Mouse (Mus musculus): ENCODE results near the gene Kctd21. TPM values are rescaled to one million over a fixed set of nuclear protein-coding genes. Genes with fewer than 3 reads are reported as not detected.

Gene Kctd21
- polyA plus RNA-seq, 1 experiment from 2014 or later: 1.4 TPM

DNA sequence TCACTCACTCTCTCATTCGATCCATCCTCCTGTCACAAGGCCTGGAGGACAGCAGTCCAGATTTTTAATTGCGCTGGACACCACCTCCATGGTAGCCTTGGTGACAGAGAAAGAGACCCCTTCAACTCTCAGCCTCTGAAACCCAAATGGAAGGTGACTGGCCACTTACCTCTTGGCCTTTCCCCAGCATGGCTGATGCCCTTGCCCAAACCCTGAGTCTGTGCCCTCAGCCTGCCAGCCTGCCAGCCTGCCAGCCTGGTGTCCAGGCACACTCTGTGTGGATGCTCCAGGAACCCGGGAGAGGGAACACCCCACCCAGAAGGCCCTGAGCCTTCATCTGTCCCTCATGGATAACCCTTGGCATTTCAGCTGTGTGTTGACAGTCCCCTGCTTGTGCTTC is 2.5 kb upstream of the Kctd21 start:
- peaks cover 13% of the 10 kb centered on the region for H3K4me1 ChIP-seq (ENCODE audit: control insufficient read depth, low read depth, low read length)
- no peak for ATAC-seq (ENCODE audit: low read depth)
- no peaks in the 10 kb centered on the region for H3K9me3 ChIP-seq (replicated peaks; ENCODE audit: control insufficient read depth, low read length)
- H3K36me3 ChIP-seq (ENCODE audit: control insufficient read depth, insufficient read depth): no peaks in the 10 kb centered on the region
- H3K27ac ChIP-seq (ENCODE audit: low read length): no peak overlapping the region
- H3K27me3 ChIP-seq (ENCODE audit: control insufficient read depth, insufficient read depth, low read depth, low read length): peaks cover 22% of the 10 kb centered on the region
- H3K4me3 ChIP-seq (ENCODE audit: low read depth, low read length): no peak overlapping the region
- no peak overlapping the region for H3K9ac ChIP-seq (ENCODE audit: low read depth, low read length)
- WGBS (ENCODE audit: insufficient replicate concordance): 69% methylated on average over 3 of the region's 3 CpGs
- no peak overlapping the region for H3K4me2 ChIP-seq (ENCODE audit: low read depth, low read length)

DNA sequence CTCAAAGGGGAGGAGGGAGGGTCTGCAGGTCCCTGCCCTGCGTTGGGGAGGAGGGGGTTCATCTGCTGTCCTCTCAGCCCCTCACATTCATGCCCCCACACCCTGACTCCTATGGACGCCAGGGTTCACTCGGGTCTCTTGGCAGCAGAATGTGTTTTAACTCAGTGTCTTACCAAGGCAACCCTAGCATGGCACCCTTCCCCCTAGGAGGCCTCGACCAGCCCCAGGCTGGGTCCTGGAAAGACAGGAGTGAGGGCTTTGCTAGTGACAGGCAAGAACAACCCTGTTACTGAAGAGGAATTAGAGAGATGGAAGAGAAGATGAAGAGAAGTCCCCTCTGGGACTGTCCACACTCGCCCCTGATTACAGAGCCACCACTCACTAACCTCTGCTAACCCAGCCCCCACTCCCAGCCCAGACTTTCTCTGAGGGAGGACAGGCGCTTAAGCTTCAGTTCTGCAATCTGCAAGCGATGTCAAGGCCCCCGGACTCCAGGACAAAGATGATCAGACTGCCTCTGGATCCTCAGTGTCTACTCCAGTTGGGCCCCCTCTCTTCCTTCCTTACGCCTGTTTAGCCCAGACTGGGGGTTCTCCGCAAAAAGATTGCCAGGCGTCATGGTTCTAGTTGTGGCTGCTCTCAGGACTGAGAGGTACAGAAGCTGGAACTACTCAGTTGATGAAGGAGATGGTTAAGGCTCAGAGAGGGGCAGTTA is 1.0 kb upstream of the Kctd21 start:
- ATAC-seq (ENCODE audit: low read depth): no peak
- H3K9ac ChIP-seq (ENCODE audit: low read depth, low read length): no peak overlapping the region
- H3K27ac ChIP-seq (ENCODE audit: low read length): no peak overlapping the region
- H3K4me3 ChIP-seq (ENCODE audit: low read depth, low read length): peak overlapping the region; percentile 82
- H3K9me3 ChIP-seq (replicated peaks; ENCODE audit: control insufficient read depth, low read length): no peaks in the 10 kb centered on the region
- no peaks in the 10 kb centered on the region for H3K36me3 ChIP-seq (ENCODE audit: control insufficient read depth, insufficient read depth)
- peaks cover 13% of the 10 kb centered on the region for H3K4me1 ChIP-seq (ENCODE audit: control insufficient read depth, low read depth, low read length)
- peak overlapping the region; percentile 91; the same call in 1 of the 2 replicates for H3K4me2 ChIP-seq (ENCODE audit: low read depth, low read length)
- 50% methylated on average over 11 of the region's 11 CpGs for WGBS (ENCODE audit: insufficient replicate concordance)
- H3K27me3 ChIP-seq (ENCODE audit: control insufficient read depth, insufficient read depth, low read depth, low read length): peaks cover 8% of the 10 kb centered on the region

DNA sequence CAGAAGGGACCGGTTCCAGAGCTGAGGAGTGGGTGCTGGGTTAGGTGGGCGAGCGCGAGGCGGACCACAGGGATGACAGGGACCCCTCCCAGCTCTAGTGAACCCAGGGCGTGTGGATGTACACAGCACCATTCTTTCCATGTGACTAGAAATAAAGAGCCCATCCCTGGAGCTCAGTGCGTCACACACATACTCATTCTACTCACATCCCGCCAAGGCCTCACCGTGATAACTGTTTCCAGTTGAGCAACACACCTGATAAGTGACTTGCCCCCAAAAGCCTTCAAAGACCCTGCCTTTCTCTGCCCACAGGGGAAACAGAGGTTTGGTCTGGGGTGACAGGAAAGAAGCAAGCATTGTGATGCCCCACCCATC is 527 bp downstream of the Kctd21 start:
- Histone ChIP-seq H3K9me3 (replicated peaks; ENCODE audit: control insufficient read depth, low read length) (no peaks in the 10 kb centered on the region), H3K4me3 (ENCODE audit: low read depth, low read length) (peak overlapping the region; percentile 82), H3K9ac (ENCODE audit: low read depth, low read length) (peak overlapping the region; percentile 71), H3K4me1 (ENCODE audit: control insufficient read depth, low read depth, low read length) (peaks cover 13% of the 10 kb centered on the region), H3K36me3 (ENCODE audit: control insufficient read depth, insufficient read depth) (no peaks in the 10 kb centered on the region), H3K27me3 (ENCODE audit: control insufficient read depth, insufficient read depth, low read depth, low read length) (no peaks in the 10 kb centered on the region), H3K27ac (ENCODE audit: low read length) (no peak overlapping the region), H3K4me2 (ENCODE audit: low read depth, low read length) (peak overlapping the region; percentile 91)
- no peak for ATAC-seq (ENCODE audit: low read depth)
- 5% methylated on average over 9 of the region's 9 CpGs for WGBS (ENCODE audit: insufficient replicate concordance)

DNA sequence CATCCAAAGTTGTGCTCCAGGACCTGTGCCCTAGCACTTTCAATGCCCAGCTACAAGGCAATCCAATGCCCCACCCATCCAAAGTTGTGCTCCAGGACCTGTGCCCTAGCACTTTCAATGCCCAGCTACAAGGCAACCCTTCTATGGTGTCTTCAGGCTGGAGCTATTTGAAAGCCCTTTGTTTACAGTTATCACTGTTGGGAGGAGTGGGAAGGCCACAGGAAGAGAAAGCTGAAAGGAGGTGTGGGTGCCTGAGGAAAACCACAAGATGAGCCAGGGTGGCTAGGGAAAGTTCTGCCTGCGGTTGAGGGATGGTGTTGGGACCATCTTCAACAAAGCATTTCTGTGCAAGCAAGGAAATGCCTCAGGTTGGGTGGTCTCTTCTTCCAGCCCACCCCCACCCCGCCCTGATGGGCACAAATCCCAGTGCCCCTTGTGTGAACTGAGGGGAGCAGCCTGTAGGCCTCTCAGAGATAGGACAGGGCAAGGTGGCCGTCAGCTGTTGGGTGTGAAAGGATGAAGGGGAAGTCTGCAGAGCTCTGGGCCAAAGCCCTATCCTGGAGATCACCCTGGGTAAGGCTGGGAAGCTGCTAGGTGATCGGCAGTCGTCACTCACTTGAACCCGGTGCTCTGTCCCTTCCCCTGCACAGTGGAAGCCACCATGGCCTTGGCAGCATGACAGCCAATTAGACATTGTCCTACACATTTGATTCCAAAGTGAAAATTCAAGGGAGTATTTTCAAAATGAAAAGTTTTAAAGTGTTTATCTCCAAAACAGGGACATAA is 1.2 kb downstream of the Kctd21 start:
- no peaks in the 10 kb centered on the region for H3K36me3 ChIP-seq (ENCODE audit: control insufficient read depth, insufficient read depth)
- no peak overlapping the region for H3K9ac ChIP-seq (ENCODE audit: low read depth, low read length)
- no peak overlapping the region for H3K27ac ChIP-seq (ENCODE audit: low read length)
- H3K9me3 ChIP-seq (replicated peaks; ENCODE audit: control insufficient read depth, low read length): no peaks in the 10 kb centered on the region
- no peak overlapping the region for H3K4me3 ChIP-seq (ENCODE audit: low read depth, low read length)
- no peak for ATAC-seq (ENCODE audit: low read depth)
- H3K27me3 ChIP-seq (ENCODE audit: control insufficient read depth, insufficient read depth, low read depth, low read length): no peaks in the 10 kb centered on the region
- peaks cover 13% of the 10 kb centered on the region for H3K4me1 ChIP-seq (ENCODE audit: control insufficient read depth, low read depth, low read length)
- H3K4me2 ChIP-seq (ENCODE audit: low read depth, low read length): peak overlapping the region; percentile 91; the same call in 1 of the 2 replicates
- 55% methylated on average over 6 of the region's 6 CpGs for WGBS (ENCODE audit: insufficient replicate concordance)

DNA sequence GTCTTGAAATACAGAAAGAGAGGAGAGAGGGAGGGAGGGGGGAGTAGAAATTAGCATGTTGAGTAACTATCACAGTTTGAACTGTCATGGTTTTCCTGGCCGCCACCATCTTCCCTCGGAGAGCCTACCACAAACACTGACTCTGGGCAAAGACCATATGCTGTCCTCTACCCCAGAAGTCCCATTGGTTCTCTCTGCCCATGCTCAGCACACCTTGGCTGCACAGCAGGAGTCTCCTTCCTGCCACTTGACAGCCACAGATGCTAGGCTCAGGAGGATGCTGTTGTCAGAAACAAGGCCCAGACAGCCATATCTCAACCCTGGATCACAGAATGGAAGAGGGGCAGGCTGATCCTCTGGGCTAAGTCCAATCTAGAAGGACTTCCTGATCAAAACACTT is 2.3 kb downstream of the Kctd21 start:
- H3K4me2 ChIP-seq (ENCODE audit: low read depth, low read length): no peak overlapping the region
- peaks cover 13% of the 10 kb centered on the region for H3K4me1 ChIP-seq (ENCODE audit: control insufficient read depth, low read depth, low read length)
- no peak overlapping the region for H3K4me3 ChIP-seq (ENCODE audit: low read depth, low read length)
- H3K27ac ChIP-seq (ENCODE audit: low read length): no peak overlapping the region
- H3K9ac ChIP-seq (ENCODE audit: low read depth, low read length): no peak overlapping the region
- H3K27me3 ChIP-seq (ENCODE audit: control insufficient read depth, insufficient read depth, low read depth, low read length): no peaks in the 10 kb centered on the region
- H3K9me3 ChIP-seq (replicated peaks; ENCODE audit: control insufficient read depth, low read length): no peaks in the 10 kb centered on the region
- H3K36me3 ChIP-seq (ENCODE audit: control insufficient read depth, insufficient read depth): no peaks in the 10 kb centered on the region
- WGBS (ENCODE audit: insufficient replicate concordance): 62% methylated on average over 2 of the region's 2 CpGs
- no peak for ATAC-seq (ENCODE audit: low read depth)

DNA sequence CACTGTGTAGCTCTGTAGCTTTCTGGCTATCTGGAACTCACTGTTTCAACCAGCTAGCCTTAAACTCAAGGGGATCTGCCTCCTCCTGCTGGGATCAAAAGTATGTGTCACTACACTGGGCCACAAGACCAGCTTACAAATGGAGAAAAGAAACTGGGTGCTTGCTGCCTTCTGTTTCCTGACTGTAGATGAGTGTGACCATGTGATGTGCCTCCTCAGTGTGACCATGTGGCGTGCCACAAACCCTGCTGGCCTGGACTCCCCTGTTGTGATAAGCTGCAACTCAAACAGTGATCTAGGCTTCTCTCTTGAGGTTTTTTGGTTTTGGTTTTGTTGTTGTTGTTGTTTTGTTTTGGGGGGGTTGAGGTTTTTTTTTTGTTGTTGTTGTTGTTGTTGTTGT is 4.6 kb downstream of the Kctd21 start:
- H3K4me2 ChIP-seq (ENCODE audit: low read depth, low read length): no peak overlapping the region
- no peaks in the 10 kb centered on the region for H3K9me3 ChIP-seq (replicated peaks; ENCODE audit: control insufficient read depth, low read length)
- H3K4me3 ChIP-seq (ENCODE audit: low read depth, low read length): no peak overlapping the region
- ATAC-seq (ENCODE audit: low read depth): no peak
- H3K27ac ChIP-seq (ENCODE audit: low read length): no peak overlapping the region
- WGBS (ENCODE audit: insufficient replicate concordance): 39% methylated on average over 1 of the region's 1 CpGs
- peaks cover 14% of the 10 kb centered on the region for H3K4me1 ChIP-seq (ENCODE audit: control insufficient read depth, low read depth, low read length)
- H3K36me3 ChIP-seq (ENCODE audit: control insufficient read depth, insufficient read depth): no peaks in the 10 kb centered on the region
- H3K27me3 ChIP-seq (ENCODE audit: control insufficient read depth, insufficient read depth, low read depth, low read length): no peaks in the 10 kb centered on the region
- no peak overlapping the region for H3K9ac ChIP-seq (ENCODE audit: low read depth, low read length)

DNA sequence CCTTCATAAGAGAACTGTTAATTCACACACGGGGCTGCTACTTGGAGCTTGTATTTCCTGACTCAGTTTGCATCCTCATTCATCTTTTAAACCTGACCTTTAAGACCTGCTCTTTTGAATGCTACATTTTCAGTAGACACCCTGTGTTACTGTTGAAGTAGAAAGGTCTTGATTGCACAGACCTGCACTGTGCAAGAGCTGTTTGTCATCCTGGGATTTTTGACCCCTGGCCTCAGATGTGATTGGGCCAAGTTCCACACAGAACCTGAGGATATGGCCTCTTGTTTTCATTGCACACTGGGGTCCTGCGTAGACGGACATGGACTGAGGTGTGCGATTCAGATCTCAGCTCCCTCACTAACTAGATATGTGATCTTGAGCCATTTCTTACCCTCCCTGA is 6.5 kb downstream of the Kctd21 start:
- no peaks in the 10 kb centered on the region for H3K9me3 ChIP-seq (replicated peaks; ENCODE audit: control insufficient read depth, low read length)
- 54% methylated on average over 4 of the region's 4 CpGs for WGBS (ENCODE audit: insufficient replicate concordance)
- no peak overlapping the region for H3K4me3 ChIP-seq (ENCODE audit: low read depth, low read length)
- no peak overlapping the region for H3K9ac ChIP-seq (ENCODE audit: low read depth, low read length)
- H3K4me2 ChIP-seq (ENCODE audit: low read depth, low read length): no peak overlapping the region
- no peak overlapping the region for H3K27ac ChIP-seq (ENCODE audit: low read length)
- no peaks in the 10 kb centered on the region for H3K36me3 ChIP-seq (ENCODE audit: control insufficient read depth, insufficient read depth)
- no peaks in the 10 kb centered on the region for H3K27me3 ChIP-seq (ENCODE audit: control insufficient read depth, insufficient read depth, low read depth, low read length)
- peaks cover 6% of the 10 kb centered on the region for H3K4me1 ChIP-seq (ENCODE audit: control insufficient read depth, low read depth, low read length)
- ATAC-seq (ENCODE audit: low read depth): peak; percentile 80

DNA sequence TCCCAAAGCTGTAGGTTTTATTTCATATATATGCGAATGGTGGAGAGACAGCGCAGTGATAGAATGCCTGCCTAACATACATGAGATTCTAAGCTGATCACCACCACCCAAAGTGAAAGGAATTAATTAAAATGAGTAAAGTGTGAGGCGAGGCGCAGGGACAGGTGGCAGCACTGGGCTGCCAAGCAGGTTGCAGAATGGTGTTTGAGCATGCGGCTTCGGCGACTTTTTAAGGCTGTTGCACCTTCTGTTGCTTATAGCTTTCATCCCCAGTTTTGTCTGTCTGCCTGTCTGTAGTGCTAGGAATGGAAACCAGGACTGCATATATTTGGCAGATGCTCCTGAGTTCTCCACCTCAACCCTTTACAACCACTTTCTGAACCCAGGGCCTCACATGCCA is 7.5 kb downstream of the Kctd21 start:
- ATAC-seq (ENCODE audit: low read depth): no peak
- 82% methylated on average over 7 of the region's 7 CpGs for WGBS (ENCODE audit: insufficient replicate concordance)

More for the DNA sequence above, 7.5 kb downstream of the Kctd21 start:
- Histone ChIP-seq H3K27me3 (ENCODE audit: control insufficient read depth, insufficient read depth, low read depth, low read length) (no peaks in the 10 kb centered on the region), H3K4me1 (ENCODE audit: control insufficient read depth, low read depth, low read length) (peaks cover 6% of the 10 kb centered on the region), H3K36me3 (ENCODE audit: control insufficient read depth, insufficient read depth) (no peaks in the 10 kb centered on the region), H3K4me2 (ENCODE audit: low read depth, low read length) (no peak overlapping the region), H3K9ac (ENCODE audit: low read depth, low read length) (no peak overlapping the region), H3K9me3 (replicated peaks; ENCODE audit: control insufficient read depth, low read length) (no peaks in the 10 kb centered on the region), H3K4me3 (ENCODE audit: low read depth, low read length) (no peak overlapping the region), H3K27ac (ENCODE audit: low read length) (no peak overlapping the region)

Measured in liver, embryonic 16.5 days (tissue).